Mouse (Mus musculus) stomach, postnatal 0 days (tissue): ENCODE results near the gene Zbtb39. TPM values are rescaled to one million over a fixed set of nuclear protein-coding genes. Genes with fewer than 3 reads are reported as not detected.

Experiments
- ATAC-seq: fragments of 200-750 bp; cut with Nextera tagmentation; 2 replicates; pipeline ENCODE4 v1.8.0; 2017; ENCODE audit not compliant: low FRiP score, low TSS enrichment
- DNase-seq: peaks from one replicate; pipeline ENCODE4 v3.0.0-alpha.2; 2016; ENCODE audit warnings: low spot score
- H3K27ac ChIP-seq: fragments of 300-500 bp; sonication (generic); replicated peaks from 2 replicates; pipeline ENCODE4 v1.5.1; 2014; ENCODE audit warnings: mild to moderate bottlenecking, control low read depth
- H3K27me3 ChIP-seq: fragments of 300-500 bp; sonication (generic); 2 replicates; pipeline ENCODE4 v1.6.1; 2014; ENCODE audit warnings: low read length; ENCODE audit not compliant: control insufficient read depth, insufficient read depth
- H3K36me3 ChIP-seq: fragments of 300-500 bp; sonication (generic); 2 replicates; pipeline ENCODE4 v1.6.1; 2014; ENCODE audit warnings: low read length, mixed read lengths; ENCODE audit not compliant: control insufficient read depth, insufficient read depth
- H3K4me1 ChIP-seq: fragments of 300-500 bp; sonication (generic); replicated peaks from 2 replicates; pipeline ENCODE4 v1.6.1; 2014; ENCODE audit warnings: antibody characterized with exemption; ENCODE audit not compliant: control insufficient read depth, insufficient read depth
- H3K4me2 ChIP-seq: fragments of 300-500 bp; sonication (generic); replicated peaks from 2 replicates; pipeline ENCODE4 v1.6.1; 2014; ENCODE audit warnings: low read depth, mild to moderate bottlenecking, control low read depth, moderate library complexity
- H3K4me3 ChIP-seq: fragments of 300-500 bp; sonication (generic); 2 replicates; pipeline ENCODE4 v1.5.1; 2014; ENCODE audit warnings: low read depth, low read length, control low read depth
- H3K9ac ChIP-seq: fragments of 300-500 bp; sonication (generic); 2 replicates; pipeline ENCODE4 v1.6.1; 2014; ENCODE audit warnings: mild to moderate bottlenecking, low read length, control low read depth, mixed read lengths
- H3K9me3 ChIP-seq: fragments of 300-500 bp; sonication (generic); 2 replicates; pipeline ENCODE4 v1.6.1; 2016; ENCODE audit warnings: low read length; ENCODE audit not compliant: control insufficient read depth
- CTCF ChIP-seq: IDR thresholded peaks from 2 replicates; pipeline ENCODE4 v1.5.1; 2016; ENCODE audit warnings: antibody characterized with exemption, low read depth, mild to moderate bottlenecking, moderate library complexity
- EP300 ChIP-seq: optimal IDR thresholded peaks from 2 replicates; pipeline ENCODE3; 2016; ENCODE audit warnings: antibody characterized with exemption
- WGBS: fragments of 180-500 bp; shearing (Covaris S2); extraction: QIAGEN DNeasy Blood & Tissue Kit; methylation state at CpG from one replicate; pipeline ENCODE4 v1.1.7; 2014; 5-methylcytosine and 5-hydroxymethylcytosine counted together
- polyA plus RNA-seq: library from polyadenylated mRNA; unstranded; fragments of >200 nt; fragmentation: Nextera tagmentation; extraction: Ambion mirVana; gene quantifications from 2 replicates; pipeline ENCODE4 v1.2.1, GENCODE M21; 2015

Gene Zbtb39
- polyA plus RNA-seq, 1 experiment from 2014 or later: 1.4 TPM

GRCm38 (mm10) chr10:127748847-127749612 lies 9.7 kb downstream of the Zbtb39 start:
- no peak overlapping the region; the same call in 1 of the 2 replicates for H3K4me2 ChIP-seq
- no peak overlapping the region for H3K4me3 ChIP-seq
- H3K9ac ChIP-seq: no peak overlapping the region
- ATAC-seq (no peak; the same call in 1 of the 2 replicates), DNase-seq (no peak)
- no peaks in the 10 kb centered on the region for H3K4me1 ChIP-seq
- TF ChIP-seq EP300 (no peak), CTCF (no peak)
- WGBS: 10% methylated on average over 7 of the region's 8 CpGs
- no peaks in the 10 kb centered on the region for H3K27me3 ChIP-seq
- H3K36me3 ChIP-seq: peaks cover 7% of the 10 kb centered on the region
- H3K27ac ChIP-seq: no peak overlapping the region
- no peaks in the 10 kb centered on the region for H3K9me3 ChIP-seq

- ATAC-seq (no peak), DNase-seq (no peak)
- 61% methylated on average over 24 of the region's 24 CpGs for WGBS
- Histone ChIP-seq H3K27me3 (no peaks in the 10 kb centered on the region), H3K36me3 (0 out of 2 replicates have a peak, but pooled peaks cover 3% of the 10 kb centered on the region), H3K4me3 (no peak overlapping the region), H3K27ac (no peak overlapping the region), H3K9me3 (no peaks in the 10 kb centered on the region), H3K4me2 (0 out of 2 replicates have a peak overlapping the region, but pooled peaks have one; percentile 32), H3K9ac (no peak overlapping the region), H3K4me1 (no peaks in the 10 kb centered on the region)
- TF ChIP-seq CTCF (no peak), EP300 (no peak)
Measured at GRCm38 (mm10) chr10:127750136-127750777, 10.9 kb downstream of the Zbtb39 start.

GRCm38 (mm10) chr10:127751548-127751947 lies 12.2 kb downstream of the Zbtb39 start, which contains the start of gene Gpr182:
Gpr182 (minus strand) TSS chr10:127751732.
- Histone ChIP-seq H3K9ac (no peak within 1 kb of the TSS), H3K4me1 (no peaks in the 10 kb centered on the region), H3K9me3 (no peaks in the 10 kb centered on the region), H3K4me3 (no peak within 1 kb of the TSS), H3K4me2 (no peak within 1 kb of the TSS), H3K27me3 (no peaks in the 10 kb centered on the region), H3K27ac (no peak within 1 kb of the TSS), H3K36me3 (0 out of 2 replicates have a peak, but pooled peaks cover 3% of the 10 kb centered on the region)
- WGBS: 55% methylated on average over 8 of the region's 8 CpGs
- ATAC-seq (no peak), DNase-seq (no peak)
- TF ChIP-seq EP300 (no peak), CTCF (no peak)

- Histone ChIP-seq H3K36me3 (no peaks in the 10 kb centered on the region), H3K4me2 (no peak overlapping the region), H3K27me3 (no peaks in the 10 kb centered on the region), H3K9me3 (no peaks in the 10 kb centered on the region), H3K4me1 (no peaks in the 10 kb centered on the region), H3K9ac (no peak overlapping the region), H3K27ac (no peak overlapping the region; the same call in 1 of the 2 replicates), H3K4me3 (no peak overlapping the region)
- ATAC-seq (no peak), DNase-seq (no peak)
- WGBS: 51% methylated on average over 6 of the region's 6 CpGs
- no peak for TF ChIP-seq CTCF
- TF ChIP-seq EP300: no peak
Measured at GRCm38 (mm10) chr10:127754566-127755166, 15.3 kb downstream of the Zbtb39 start.

GRCm38 (mm10) chr10:127755246-127755645 lies 15.9 kb downstream of the Zbtb39 start:
- no peaks in the 10 kb centered on the region for H3K4me1 ChIP-seq
- WGBS: 46% methylated on average over 3 of the region's 3 CpGs
- no peak overlapping the region for H3K4me3 ChIP-seq
- no peak overlapping the region; the same call in 1 of the 2 replicates for H3K27ac ChIP-seq
- no peaks in the 10 kb centered on the region for H3K27me3 ChIP-seq
- no peak overlapping the region for H3K9ac ChIP-seq
- DNase-seq: no peak
- H3K4me2 ChIP-seq: no peak overlapping the region
- no peaks in the 10 kb centered on the region for H3K36me3 ChIP-seq
- H3K9me3 ChIP-seq: no peaks in the 10 kb centered on the region
- no peak for ATAC-seq
- TF ChIP-seq EP300: no peak
- no peak for TF ChIP-seq CTCF
